Mouse (Mus musculus): ENCODE measurements around the gene Bsnd.

DNA sequence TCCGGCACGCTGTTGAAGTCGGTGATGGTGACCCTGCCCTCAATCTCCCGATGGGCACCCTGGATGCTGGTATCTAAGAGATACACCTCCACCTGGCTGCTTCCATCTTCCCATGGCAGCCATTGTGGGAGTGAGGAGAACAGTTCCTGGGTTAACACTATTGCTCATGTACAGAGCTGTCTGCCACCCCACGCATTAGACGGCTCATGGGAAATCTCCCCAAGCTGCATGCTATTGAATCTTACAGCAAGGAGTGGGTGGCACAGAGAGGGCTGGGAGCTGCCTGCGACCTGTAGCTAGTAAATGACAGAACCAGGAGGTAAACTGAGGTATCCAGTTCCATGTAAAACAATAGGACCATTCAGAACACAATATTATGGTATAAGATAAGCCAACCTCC is 37.5 kb downstream of the Bsnd start:
- TF ChIP-seq GATA1 (IDR thresholded peaks at IDR 0.05; ENCODE audit: low read length) = no peak
- no peak for TF ChIP-seq TAL1 (IDR thresholded peaks at IDR 0.05; ENCODE audit: low read length)
